Mouse (Mus musculus) G1E (cell line): ENCODE data around the gene Tnfsf12. TPM values are rescaled to one million over a fixed set of nuclear protein-coding genes. Genes with fewer than 3 reads are reported as not detected.

Experiments
- ATAC-seq: 2 replicates; pipeline ENCODE4 v1.8.0; 2016; ENCODE audit warnings: mild to moderate bottlenecking; ENCODE audit not compliant: insufficient number of reproducible peaks, poor library complexity, low FRiP score, severe bottlenecking; ENCODE audit errors: extremely low read depth
- DNase-seq: peaks from one replicate; pipeline ENCODE4 v3.0.0; 2012; ENCODE audit warnings: low spot score
- H3K27me3 ChIP-seq: 2 replicates; pipeline ENCODE4 v1.6.1; 2012; ENCODE audit warnings: mild to moderate bottlenecking, low read length, inconsistent platforms; ENCODE audit not compliant: insufficient read depth
- H3K36me3 ChIP-seq: replicated peaks from 2 replicates; pipeline ENCODE3; 2012; ENCODE audit warnings: mild to moderate bottlenecking, inconsistent platforms
- H3K4me1 ChIP-seq: 2 replicates; pipeline ENCODE4 v1.6.1; 2012; ENCODE audit warnings: low read depth, low read length, inconsistent platforms, mixed read lengths; ENCODE audit not compliant: insufficient read depth
- H3K4me3 ChIP-seq: 2 replicates; pipeline ENCODE4 v1.5.1; 2012; ENCODE audit warnings: low read depth, mild to moderate bottlenecking, inconsistent platforms, low read length, moderate library complexity, mixed read lengths
- H3K9me3 ChIP-seq: replicated peaks from 2 replicates; pipeline ENCODE4 v1.6.1; 2012; ENCODE audit warnings: inconsistent platforms
- CTCF ChIP-seq: IDR thresholded peaks from 2 replicates; pipeline ENCODE4 v1.5.1; 2012; ENCODE audit warnings: low read depth, low read length, inconsistent platforms, mixed read lengths
- GATA1 ChIP-seq: IDR thresholded peaks from 2 replicates; pipeline ENCODE4 v1.6.1; 2012; ENCODE audit warnings: borderline replicate concordance, low read length, inconsistent platforms, mixed read lengths
- GATA2 ChIP-seq: IDR thresholded peaks from 2 replicates; pipeline ENCODE4 v1.6.1; 2012; ENCODE audit warnings: low read depth, low read length, inconsistent platforms, borderline replicate concordance
- POLR2AphosphoS5 ChIP-seq: IDR thresholded peaks from 2 replicates; pipeline ENCODE4 v1.6.1; 2012; ENCODE audit warnings: low read depth, low read length, inconsistent platforms; ENCODE audit not compliant: insufficient replicate concordance
- TAL1 ChIP-seq: conservative IDR thresholded peaks from 2 replicates; pipeline ENCODE4 v1.6.1; 2012; ENCODE audit warnings: low read depth, low read length, inconsistent platforms, mixed read lengths
- polyA plus RNA-seq: library from polyadenylated mRNA; stranded (reverse); fragments of >175 nt; gene quantifications from 2 replicates; pipeline ENCODE4 v1.2.3, GENCODE M21; 2012
- total RNA-seq, 2 experiments: library from RNA; stranded (forward) in 1 of 2; stranded (reverse) in 1 of 2; fragments of 200-1000 nt in 1 of 2; fragments of >200 nt in 1 of 2; fragmentation: Nextera tagmentation in 1 of 2; gene quantifications; 2 replicates each; pipeline ENCODE4 v1.2.3; 2014 to 2017

Gene Tnfsf12
- total and polyA plus RNA-seq, 3 experiments, result not detected

DNA sequence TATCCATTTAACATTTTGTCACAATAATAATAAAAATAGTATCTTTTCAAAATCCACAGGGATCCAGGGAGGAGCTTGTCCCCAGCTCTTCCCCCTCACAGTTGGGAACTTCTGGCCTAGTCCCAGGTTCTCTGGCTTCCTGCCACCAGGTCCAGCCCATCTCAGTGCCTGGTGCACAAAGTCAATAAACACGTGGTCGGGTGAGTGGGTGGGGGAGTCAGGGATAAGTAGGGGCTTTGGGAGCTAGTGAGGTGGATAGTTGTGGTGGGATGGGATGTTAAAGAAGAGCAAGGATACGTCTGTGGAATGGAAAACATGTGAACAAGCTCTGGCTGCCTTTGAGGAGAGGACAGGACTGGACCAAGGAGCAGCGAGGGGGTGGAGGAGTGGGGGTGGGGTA, 9.3 kb downstream of the Tnfsf12 start:
- no peaks in the 10 kb centered on the region for H3K9me3 ChIP-seq
- TF ChIP-seq TAL1 (no peak), GATA2 (no peak), CTCF (no peak), GATA1 (no peak), POLR2AphosphoS5 (no peak)
- peaks cover 34% of the 10 kb centered on the region for H3K4me1 ChIP-seq
- no peak overlapping the region for H3K4me3 ChIP-seq
- no peak for ATAC-seq
- no peak for DNase-seq
- no peaks in the 10 kb centered on the region for H3K36me3 ChIP-seq
- H3K27me3 ChIP-seq, result peaks cover 65% of the 10 kb centered on the region

- Histone ChIP-seq H3K27me3 (peaks cover 58% of the 10 kb centered on the region), H3K4me1 (peaks cover 40% of the 10 kb centered on the region), H3K9me3 (no peaks in the 10 kb centered on the region), H3K36me3 (no peaks in the 10 kb centered on the region), H3K4me3 (no peak within 1 kb of the TSS)
- DNase-seq, result no peak
- TF ChIP-seq POLR2AphosphoS5 (no peak), GATA1 (no peak), GATA2 (no peak), CTCF (no peak), TAL1 (no peak)
- no peak for ATAC-seq
Measured at GRCm38 (mm10) chr11:69685526-69686148, 10.0 kb downstream of the Tnfsf12 start, which contains the start of gene Tnfsf13. Gene Tnfsf13, minus strand, starts transcription at chr11:69685784.

DNA sequence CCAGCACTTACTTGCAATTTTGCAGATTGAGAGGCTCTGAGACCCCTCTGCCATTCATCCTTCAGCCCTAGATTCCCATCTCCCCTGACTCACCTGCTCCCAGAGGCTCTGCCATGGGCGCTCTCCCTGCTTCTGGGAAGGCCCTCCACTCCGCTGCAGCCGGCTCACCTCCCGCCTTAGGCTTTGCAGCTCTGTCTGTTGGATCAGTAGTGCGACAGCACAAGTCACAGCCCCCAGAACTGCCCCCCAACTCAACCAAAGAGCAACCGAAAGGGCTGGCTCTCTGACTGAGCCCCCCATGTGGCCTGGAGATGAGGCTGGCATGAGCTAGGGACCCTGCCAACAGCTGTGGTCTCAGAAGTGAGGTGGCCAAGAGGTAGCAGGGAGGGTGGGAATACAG, 10.7 kb downstream of the Tnfsf12 start:
- TF ChIP-seq CTCF, result no peak
- TF ChIP-seq POLR2AphosphoS5, result no peak
- no peak for TF ChIP-seq GATA2
- no peak for TF ChIP-seq TAL1
- TF ChIP-seq GATA1, result no peak
- no peaks in the 10 kb centered on the region for H3K9me3 ChIP-seq
- peaks cover 7% of the 10 kb centered on the region for H3K36me3 ChIP-seq
- H3K4me3 ChIP-seq, result no peak overlapping the region
- peaks cover 45% of the 10 kb centered on the region for H3K4me1 ChIP-seq
- DNase-seq, result no peak
- H3K27me3 ChIP-seq, result peaks cover 51% of the 10 kb centered on the region
- ATAC-seq, result no peak

- no peak for DNase-seq
- H3K27me3 ChIP-seq, result peaks cover 45% of the 10 kb centered on the region
- ATAC-seq, result no peak
- no peak overlapping the region for H3K4me3 ChIP-seq
- peaks cover 47% of the 10 kb centered on the region for H3K4me1 ChIP-seq
- no peaks in the 10 kb centered on the region for H3K9me3 ChIP-seq
- TF ChIP-seq CTCF, result no peak
- TF ChIP-seq POLR2AphosphoS5, result no peak
- TF ChIP-seq GATA2, result no peak
- TF ChIP-seq GATA1, result no peak
- TF ChIP-seq TAL1, result no peak
- peaks cover 13% of the 10 kb centered on the region for H3K36me3 ChIP-seq
Measured at GRCm38 (mm10) chr11:69684128-69684745, 11.4 kb downstream of the Tnfsf12 start.

DNA sequence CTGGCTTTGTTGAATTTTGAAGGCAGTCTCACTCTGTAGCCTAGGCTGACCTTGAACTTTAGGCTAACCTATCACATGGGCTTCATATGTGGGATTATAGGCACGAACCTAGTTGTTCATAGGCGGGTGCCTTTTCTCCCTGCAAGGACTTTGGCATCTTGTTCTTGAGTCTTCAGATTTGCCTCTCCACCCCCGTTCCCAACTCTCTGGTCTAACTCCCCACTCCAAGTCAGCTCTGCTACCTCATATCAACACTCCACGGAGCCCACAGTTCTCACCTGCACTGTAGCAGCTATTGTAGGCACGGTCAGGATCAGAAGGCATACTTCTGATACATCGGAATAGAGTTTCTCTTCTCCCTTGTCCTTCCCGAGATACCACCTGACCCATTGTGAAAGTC, 12.1 kb downstream of the Tnfsf12 start:
- H3K4me1 ChIP-seq, result peaks cover 52% of the 10 kb centered on the region
- H3K36me3 ChIP-seq, result peaks cover 20% of the 10 kb centered on the region
- H3K4me3 ChIP-seq, result no peak overlapping the region
- TF ChIP-seq CTCF, result no peak
- TF ChIP-seq GATA2, result no peak
- no peak for TF ChIP-seq POLR2AphosphoS5
- no peak for TF ChIP-seq GATA1
- TF ChIP-seq TAL1, result no peak
- DNase-seq (no peak), ATAC-seq (no peak)
- no peaks in the 10 kb centered on the region for H3K9me3 ChIP-seq
- H3K27me3 ChIP-seq, result peaks cover 42% of the 10 kb centered on the region

GRCm38 (mm10) chr11:69682840-69683533, 12.7 kb downstream of the Tnfsf12 start:
- peak; percentile 38 for ATAC-seq
- Histone ChIP-seq H3K36me3 (peaks cover 26% of the 10 kb centered on the region), H3K4me3 (no peak overlapping the region), H3K9me3 (no peaks in the 10 kb centered on the region), H3K27me3 (peaks cover 37% of the 10 kb centered on the region), H3K4me1 (peaks cover 58% of the 10 kb centered on the region)
- no peak for TF ChIP-seq POLR2AphosphoS5
- TF ChIP-seq TAL1, result no peak
- TF ChIP-seq GATA1, result no peak
- TF ChIP-seq CTCF, result peak; percentile 75
- TF ChIP-seq GATA2, result no peak
- DNase-seq, result peak; percentile 53
